Mouse (Mus musculus): ENCODE measurements around the gene Esyt3. TPM values are rescaled to one million over a fixed set of nuclear protein-coding genes. Genes with fewer than 3 reads are reported as not detected.

Gene Esyt3
- total and polyA plus RNA-seq, 2 experiments: under 0.01 to 0.06 TPM

GRCm38 (mm10) chr9:99393146-99393545 lies 34.8 kb upstream of the Esyt3 start:
- Histone ChIP-seq H3K9ac (ENCODE audit: low read depth, low read length) (no peak overlapping the region), H3K4me1 (ENCODE audit: control insufficient read depth, insufficient read depth, low read length) (no peaks in the 10 kb centered on the region), H3K4me3 (ENCODE audit: insufficient read depth, low read depth, low read length) (no peak overlapping the region), H3K27me3 (ENCODE audit: control insufficient read depth, insufficient read depth, low read length) (no peaks in the 10 kb centered on the region), H3K27ac (replicated peaks; ENCODE audit: insufficient read depth, low read depth, low read length) (no peak overlapping the region), H3K79me2 (ENCODE audit: control insufficient read depth, insufficient read depth, low read length) (no peaks in the 10 kb centered on the region), H3K36me3 (ENCODE audit: control insufficient read depth, insufficient read depth, low read length) (no peaks in the 10 kb centered on the region)
- WGBS: 96% methylated on average over 8 of the region's 8 CpGs
- no peak for TF ChIP-seq CTCF (IDR thresholded peaks at IDR 0.05; ENCODE audit: low read depth, low read length)
- TF ChIP-seq POLR2A (IDR thresholded peaks at IDR 0.05; ENCODE audit: extremely low read depth, insufficient read depth, low read length): no peak
- no peak for DNase-seq (ENCODE audit: extremely low read depth, low read depth, low spot score)

DNA sequence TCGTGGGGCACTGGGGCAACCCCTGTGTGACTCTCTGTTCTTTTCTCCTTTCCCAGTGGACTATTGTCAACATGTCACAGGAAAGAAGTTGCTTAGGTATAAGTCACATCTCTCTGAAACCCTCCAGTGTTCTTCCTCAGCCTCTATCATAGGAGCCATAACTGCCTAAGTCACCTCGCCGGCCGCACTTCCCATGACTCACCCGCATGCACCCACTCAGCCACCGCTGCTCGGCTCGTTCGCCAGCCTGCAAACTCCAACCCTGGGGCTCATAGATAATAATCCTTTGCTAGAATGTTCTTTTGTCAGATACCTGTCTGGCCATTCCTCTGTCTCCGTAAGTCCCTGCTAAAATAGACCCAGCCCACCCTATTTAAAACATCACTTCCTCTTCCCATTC lies 33.2 kb upstream of the Esyt3 start:
- Histone ChIP-seq H3K36me3 (ENCODE audit: control insufficient read depth, insufficient read depth, low read length) (no peaks in the 10 kb centered on the region), H3K4me1 (ENCODE audit: control insufficient read depth, insufficient read depth, low read length) (no peaks in the 10 kb centered on the region), H3K27me3 (ENCODE audit: control insufficient read depth, insufficient read depth, low read length) (no peaks in the 10 kb centered on the region), H3K9ac (ENCODE audit: low read depth, low read length) (no peak overlapping the region), H3K79me2 (ENCODE audit: control insufficient read depth, insufficient read depth, low read length) (no peaks in the 10 kb centered on the region), H3K27ac (replicated peaks; ENCODE audit: insufficient read depth, low read depth, low read length) (no peak overlapping the region), H3K4me3 (ENCODE audit: insufficient read depth, low read depth, low read length) (no peak overlapping the region)
- no peak for DNase-seq (ENCODE audit: extremely low read depth, low read depth, low spot score)
- 96% methylated on average over 10 of the region's 10 CpGs for WGBS
- TF ChIP-seq POLR2A (IDR thresholded peaks at IDR 0.05; ENCODE audit: extremely low read depth, insufficient read depth, low read length) (no peak), CTCF (IDR thresholded peaks at IDR 0.05; ENCODE audit: low read depth, low read length) (no peak)

DNA sequence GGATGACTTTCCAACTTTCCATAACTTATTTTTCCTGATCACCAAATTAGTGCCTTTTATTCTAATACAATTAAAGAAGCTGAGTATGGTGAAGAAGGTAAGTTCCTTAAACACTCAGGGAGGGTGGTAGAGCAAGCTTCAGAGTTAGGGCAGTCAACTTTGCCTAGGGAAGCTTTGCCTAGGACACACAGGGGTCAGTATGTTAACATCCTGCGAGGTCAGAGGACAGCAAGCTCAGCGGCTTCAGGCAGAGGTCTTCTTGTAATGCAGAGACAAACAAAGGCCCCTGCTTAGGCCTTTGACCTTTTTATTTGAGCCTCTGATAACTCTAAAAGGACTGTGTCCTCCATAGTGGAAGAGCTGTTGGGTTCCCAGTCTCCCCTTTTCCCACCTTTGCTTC lies 32.4 kb upstream of the Esyt3 start:
- H3K4me3 ChIP-seq (ENCODE audit: insufficient read depth, low read depth, low read length): no peak overlapping the region
- peak; percentile 52 for DNase-seq (ENCODE audit: extremely low read depth, low read depth, low spot score)
- no peaks in the 10 kb centered on the region for H3K36me3 ChIP-seq (ENCODE audit: control insufficient read depth, insufficient read depth, low read length)
- H3K4me1 ChIP-seq (ENCODE audit: control insufficient read depth, insufficient read depth, low read length): no peaks in the 10 kb centered on the region
- 11% methylated on average over 2 of the region's 2 CpGs for WGBS
- no peaks in the 10 kb centered on the region for H3K79me2 ChIP-seq (ENCODE audit: control insufficient read depth, insufficient read depth, low read length)
- no peak overlapping the region for H3K9ac ChIP-seq (ENCODE audit: low read depth, low read length)
- no peaks in the 10 kb centered on the region for H3K27me3 ChIP-seq (ENCODE audit: control insufficient read depth, insufficient read depth, low read length)
- TF ChIP-seq POLR2A (IDR thresholded peaks at IDR 0.05; ENCODE audit: extremely low read depth, insufficient read depth, low read length) (no peak), CTCF (IDR thresholded peaks at IDR 0.05; ENCODE audit: low read depth, low read length) (no peak)
- H3K27ac ChIP-seq (replicated peaks; ENCODE audit: insufficient read depth, low read depth, low read length): no peak overlapping the region

DNA sequence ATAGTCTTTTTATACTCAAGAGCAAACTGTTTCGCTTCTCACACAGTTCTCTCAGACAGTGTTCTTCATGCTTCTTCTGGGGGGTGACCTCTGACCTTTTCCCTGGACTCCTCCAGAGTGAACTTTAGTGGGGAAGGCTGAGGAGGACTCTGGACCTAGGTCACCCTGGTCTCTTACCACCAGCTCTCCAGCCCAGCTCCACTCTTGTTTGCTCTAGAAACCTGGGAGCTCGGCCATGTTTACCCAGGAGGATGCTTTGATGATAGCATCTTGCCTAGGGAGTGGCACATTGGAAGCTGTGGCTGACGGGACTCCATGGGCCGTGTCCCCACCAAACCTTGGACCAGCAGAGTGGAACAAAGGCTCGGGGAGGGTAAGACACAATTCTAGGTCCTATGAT lies 31.8 kb upstream of the Esyt3 start:
- TF ChIP-seq POLR2A (IDR thresholded peaks at IDR 0.05; ENCODE audit: extremely low read depth, insufficient read depth, low read length) (no peak), CTCF (IDR thresholded peaks at IDR 0.05; ENCODE audit: low read depth, low read length) (no peak)
- Histone ChIP-seq H3K79me2 (ENCODE audit: control insufficient read depth, insufficient read depth, low read length) (no peaks in the 10 kb centered on the region), H3K27me3 (ENCODE audit: control insufficient read depth, insufficient read depth, low read length) (no peaks in the 10 kb centered on the region), H3K36me3 (ENCODE audit: control insufficient read depth, insufficient read depth, low read length) (no peaks in the 10 kb centered on the region), H3K4me1 (ENCODE audit: control insufficient read depth, insufficient read depth, low read length) (no peaks in the 10 kb centered on the region), H3K9ac (ENCODE audit: low read depth, low read length) (no peak overlapping the region), H3K27ac (replicated peaks; ENCODE audit: insufficient read depth, low read depth, low read length) (no peak overlapping the region), H3K4me3 (ENCODE audit: insufficient read depth, low read depth, low read length) (no peak overlapping the region)
- peak; percentile 93 for DNase-seq (ENCODE audit: extremely low read depth, low read depth, low spot score)
- 25% methylated on average over 5 of the region's 5 CpGs for WGBS

DNA sequence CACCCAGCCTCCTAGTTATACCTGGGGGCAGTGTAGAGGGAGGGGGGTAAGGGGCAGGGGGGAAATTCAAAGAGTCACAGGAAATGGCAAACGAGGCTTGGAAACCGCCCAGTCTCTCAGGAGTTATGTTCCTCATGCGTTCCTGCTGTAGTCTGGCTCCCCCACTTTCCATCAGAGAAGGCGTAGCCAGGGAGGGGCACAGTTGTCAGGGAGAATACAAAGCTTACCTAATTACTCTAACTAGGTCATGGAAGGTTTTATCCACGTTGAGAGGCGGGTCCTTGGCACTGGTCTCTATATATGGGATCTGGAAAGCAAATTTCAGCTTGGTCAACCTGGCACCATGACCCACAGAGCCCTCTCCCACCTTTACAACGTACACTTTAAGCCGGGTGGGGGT lies 31.1 kb upstream of the Esyt3 start:
- Histone ChIP-seq H3K27me3 (ENCODE audit: control insufficient read depth, insufficient read depth, low read length) (no peaks in the 10 kb centered on the region), H3K36me3 (ENCODE audit: control insufficient read depth, insufficient read depth, low read length) (no peaks in the 10 kb centered on the region), H3K27ac (replicated peaks; ENCODE audit: insufficient read depth, low read depth, low read length) (no peak overlapping the region), H3K4me1 (ENCODE audit: control insufficient read depth, insufficient read depth, low read length) (no peaks in the 10 kb centered on the region), H3K9ac (ENCODE audit: low read depth, low read length) (no peak overlapping the region), H3K4me3 (ENCODE audit: insufficient read depth, low read depth, low read length) (no peak overlapping the region), H3K79me2 (ENCODE audit: control insufficient read depth, insufficient read depth, low read length) (no peaks in the 10 kb centered on the region)
- TF ChIP-seq POLR2A (IDR thresholded peaks at IDR 0.05; ENCODE audit: extremely low read depth, insufficient read depth, low read length) (no peak), CTCF (IDR thresholded peaks at IDR 0.05; ENCODE audit: low read depth, low read length) (no peak)
- WGBS: 65% methylated on average over 8 of the region's 8 CpGs
- no peak for DNase-seq (ENCODE audit: extremely low read depth, low read depth, low spot score)

GRCm38 (mm10) chr9:99388856-99389255 lies 30.5 kb upstream of the Esyt3 start:
- no peak for DNase-seq (ENCODE audit: extremely low read depth, low read depth, low spot score)
- 78% methylated on average over 9 of the region's 9 CpGs for WGBS

More at GRCm38 (mm10) chr9:99388856-99389255, 30.5 kb upstream of the Esyt3 start:
- no peaks in the 10 kb centered on the region for H3K27me3 ChIP-seq (ENCODE audit: control insufficient read depth, insufficient read depth, low read length)
- H3K27ac ChIP-seq (replicated peaks; ENCODE audit: insufficient read depth, low read depth, low read length): no peak overlapping the region
- no peaks in the 10 kb centered on the region for H3K36me3 ChIP-seq (ENCODE audit: control insufficient read depth, insufficient read depth, low read length)
- no peaks in the 10 kb centered on the region for H3K79me2 ChIP-seq (ENCODE audit: control insufficient read depth, insufficient read depth, low read length)
- no peak for TF ChIP-seq POLR2A (IDR thresholded peaks at IDR 0.05; ENCODE audit: extremely low read depth, insufficient read depth, low read length)
- no peak for TF ChIP-seq CTCF (IDR thresholded peaks at IDR 0.05; ENCODE audit: low read depth, low read length)
- no peak overlapping the region for H3K4me3 ChIP-seq (ENCODE audit: insufficient read depth, low read depth, low read length)
- no peaks in the 10 kb centered on the region for H3K4me1 ChIP-seq (ENCODE audit: control insufficient read depth, insufficient read depth, low read length)
- no peak overlapping the region for H3K9ac ChIP-seq (ENCODE audit: low read depth, low read length)
